Mouse (Mus musculus): ENCODE measurements around the gene Prkar2a. TPM values are rescaled to one million over a fixed set of nuclear protein-coding genes. Genes with fewer than 3 reads are reported as not detected.

Gene Prkar2a
- polyA plus RNA-seq, 1 experiment from 2014 or later = 9.5 TPM

- Histone ChIP-seq H3K27me3 (no peaks in the 10 kb centered on the region), H3K9me3 (replicated peaks) (no peaks in the 10 kb centered on the region), H3K4me1 (replicated peaks) (peaks cover 6% of the 10 kb centered on the region), H3K27ac (no peak overlapping the region), H3K9ac (no peak overlapping the region), H3K36me3 (no peaks in the 10 kb centered on the region), H3K4me3 (replicated peaks) (no peak overlapping the region), H3K4me2 (no peak overlapping the region)
- WGBS (ENCODE audit: insufficient replicate concordance) = 65% methylated on average over 3 of the region's 3 CpGs
- ATAC-seq (ENCODE audit: low read depth) (no peak), DNase-seq (no peak)
These were observed 64.9 kb downstream of the Prkar2a start for GRCm38 (mm10) chr9:108753976-108754375.

DNA sequence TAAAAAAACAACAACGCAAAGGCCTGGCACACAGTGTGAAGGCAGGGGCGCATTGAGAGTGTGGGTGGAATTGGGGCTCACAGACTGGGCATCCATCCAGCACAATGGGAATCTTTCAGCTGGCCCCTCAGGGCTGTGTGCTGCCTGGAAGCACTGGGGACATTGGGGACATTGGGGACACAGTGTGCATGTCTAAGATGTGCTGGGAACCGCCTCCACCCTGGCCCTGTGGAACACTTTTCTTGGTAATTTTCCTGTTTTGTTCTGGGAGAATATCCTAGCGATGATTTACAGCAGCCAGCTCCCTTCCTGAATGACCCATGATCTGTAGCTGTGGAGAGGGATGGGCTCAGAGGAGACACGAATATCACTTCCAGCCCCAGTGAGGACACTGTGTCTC, 65.3 kb downstream of the Prkar2a start:
- Histone ChIP-seq H3K9ac (no peak overlapping the region), H3K27ac (no peak overlapping the region), H3K36me3 (no peaks in the 10 kb centered on the region), H3K27me3 (no peaks in the 10 kb centered on the region), H3K9me3 (replicated peaks) (no peaks in the 10 kb centered on the region), H3K4me3 (replicated peaks) (no peak overlapping the region), H3K4me1 (replicated peaks) (0 out of 2 replicates have a peak, but pooled peaks cover 3% of the 10 kb centered on the region), H3K4me2 (no peak overlapping the region)
- ATAC-seq (ENCODE audit: low read depth) = no peak
- 72% methylated on average over 5 of the region's 5 CpGs for WGBS (ENCODE audit: insufficient replicate concordance)
- no peak for DNase-seq

DNA sequence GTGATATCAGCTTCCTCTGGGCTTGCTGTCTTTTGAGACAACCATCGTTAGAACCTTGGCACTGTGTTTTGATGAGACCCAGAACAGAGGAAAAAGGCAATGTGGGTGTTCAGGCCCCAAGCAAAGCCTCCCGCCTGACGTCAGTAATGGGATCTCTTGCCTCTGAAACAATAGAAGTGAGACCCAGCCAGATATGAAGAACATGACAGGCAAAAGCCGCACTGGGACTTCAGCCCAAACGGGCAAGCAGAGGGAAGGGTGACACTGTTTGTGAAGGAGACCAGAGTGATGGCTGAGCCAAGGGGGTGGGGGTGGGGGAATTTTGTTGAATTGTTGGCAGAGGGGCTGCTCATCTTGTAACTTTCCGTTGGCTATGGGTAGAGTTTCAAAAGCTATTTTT, 68.3 kb downstream of the Prkar2a start:
- H3K27ac ChIP-seq = no peak overlapping the region
- WGBS (ENCODE audit: insufficient replicate concordance) = 58% methylated on average over 6 of the region's 6 CpGs

GRCm38 (mm10) chr9:108759121-108759520, 70.0 kb downstream of the Prkar2a start:
- H3K9me3 ChIP-seq (replicated peaks) = no peaks in the 10 kb centered on the region; the same call in 1 of the 2 replicates
- H3K36me3 ChIP-seq = no peaks in the 10 kb centered on the region
- 91% methylated on average over 20 of the region's 20 CpGs for WGBS (ENCODE audit: insufficient replicate concordance)
- H3K4me1 ChIP-seq (replicated peaks) = no peaks in the 10 kb centered on the region
- no peak overlapping the region for H3K4me3 ChIP-seq (replicated peaks)
- H3K9ac ChIP-seq = no peak overlapping the region
- no peak for DNase-seq
- no peak for ATAC-seq (ENCODE audit: low read depth)
- H3K27ac ChIP-seq = no peak overlapping the region
- no peak overlapping the region for H3K4me2 ChIP-seq
- H3K27me3 ChIP-seq = no peaks in the 10 kb centered on the region

More for the DNA sequence above, 68.3 kb downstream of the Prkar2a start:
- H3K4me2 ChIP-seq = no peak overlapping the region
- DNase-seq (no peak), ATAC-seq (ENCODE audit: low read depth) (no peak)
- no peak overlapping the region for H3K4me3 ChIP-seq (replicated peaks)
- H3K9me3 ChIP-seq (replicated peaks) = no peaks in the 10 kb centered on the region; the same call in 1 of the 2 replicates
- no peaks in the 10 kb centered on the region for H3K27me3 ChIP-seq
- 0 out of 2 replicates have a peak, but pooled peaks cover 3% of the 10 kb centered on the region for H3K4me1 ChIP-seq (replicated peaks)
- H3K9ac ChIP-seq = no peak overlapping the region
- H3K36me3 ChIP-seq = no peaks in the 10 kb centered on the region

GRCm38 (mm10) chr9:108759805-108760204, 70.7 kb downstream of the Prkar2a start:
- no peak overlapping the region for H3K9ac ChIP-seq
- peak; percentile 55 for DNase-seq
- H3K4me1 ChIP-seq (replicated peaks) = peaks cover 1% of the 10 kb centered on the region
- no peaks in the 10 kb centered on the region for H3K36me3 ChIP-seq
- H3K9me3 ChIP-seq (replicated peaks) = no peaks in the 10 kb centered on the region; the same call in 1 of the 2 replicates
- H3K27ac ChIP-seq = no peak overlapping the region
- no peak overlapping the region for H3K4me2 ChIP-seq
- H3K27me3 ChIP-seq = no peaks in the 10 kb centered on the region
- no peak overlapping the region for H3K4me3 ChIP-seq (replicated peaks)
- no peak for ATAC-seq (ENCODE audit: low read depth)
- WGBS (ENCODE audit: insufficient replicate concordance) = 60% methylated on average over 2 of the region's 2 CpGs

DNA sequence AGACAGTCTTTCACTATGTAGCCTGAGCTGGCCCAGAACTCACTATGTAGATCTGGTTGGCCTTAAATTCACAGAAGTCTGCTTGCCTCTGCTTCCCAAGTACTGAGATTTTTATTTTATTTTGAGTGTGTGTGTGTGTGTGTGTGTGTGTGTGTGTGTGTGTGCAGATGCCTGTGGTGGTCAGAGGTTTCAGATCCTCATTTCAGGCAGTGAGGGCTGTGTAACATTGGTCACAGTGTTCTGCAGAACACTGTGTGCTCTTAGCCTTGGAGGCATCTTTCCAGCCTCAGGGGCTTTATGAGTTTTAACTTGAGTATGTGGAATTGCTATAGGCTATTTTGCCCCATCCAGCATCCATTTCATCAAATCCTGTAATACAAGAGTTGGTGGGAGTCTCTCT, 72.4 kb downstream of the Prkar2a start:
- ATAC-seq (ENCODE audit: low read depth) (no peak), DNase-seq (no peak)
- Histone ChIP-seq H3K4me1 (replicated peaks) (peaks cover 7% of the 10 kb centered on the region), H3K9me3 (replicated peaks) (no peaks in the 10 kb centered on the region; the same call in 1 of the 2 replicates), H3K36me3 (no peaks in the 10 kb centered on the region), H3K9ac (no peak overlapping the region), H3K4me2 (no peak overlapping the region), H3K4me3 (replicated peaks) (no peak overlapping the region), H3K27ac (no peak overlapping the region), H3K27me3 (no peaks in the 10 kb centered on the region)

GRCm38 (mm10) chr9:108764971-108765370, 75.9 kb downstream of the Prkar2a start:
- Histone ChIP-seq H3K9me3 (replicated peaks) (no peaks in the 10 kb centered on the region; the same call in 1 of the 2 replicates), H3K4me1 (replicated peaks) (peaks cover 7% of the 10 kb centered on the region), H3K4me2 (no peak overlapping the region), H3K9ac (no peak overlapping the region), H3K4me3 (replicated peaks) (no peak overlapping the region), H3K27ac (no peak overlapping the region), H3K36me3 (no peaks in the 10 kb centered on the region), H3K27me3 (no peaks in the 10 kb centered on the region)
- DNase-seq (no peak), ATAC-seq (ENCODE audit: low read depth) (no peak)
- 43% methylated on average over 10 of the region's 10 CpGs for WGBS (ENCODE audit: insufficient replicate concordance)

GRCm38 (mm10) chr9:108776614-108777013, 87.5 kb downstream of the Prkar2a start:
- WGBS (ENCODE audit: insufficient replicate concordance) = 60% methylated on average over 4 of the region's 4 CpGs
- H3K4me2 ChIP-seq = peak overlapping the region; percentile 30
- ATAC-seq (ENCODE audit: low read depth) = peak; percentile 92

GRCm38 (mm10) chr9:108777276-108777675, 88.2 kb downstream of the Prkar2a start:
- Histone ChIP-seq H3K27me3 (peaks cover 12% of the 10 kb centered on the region), H3K9me3 (replicated peaks) (no peaks in the 10 kb centered on the region), H3K9ac (peak overlapping the region; percentile 19; the same call in 1 of the 2 replicates), H3K4me3 (replicated peaks) (no peak overlapping the region), H3K27ac (no peak overlapping the region), H3K4me1 (replicated peaks) (peaks cover 25% of the 10 kb centered on the region), H3K4me2 (peak overlapping the region; percentile 30), H3K36me3 (no peaks in the 10 kb centered on the region)
- ATAC-seq (ENCODE audit: low read depth) = peak; percentile 42
- DNase-seq = no peak
- 59% methylated on average over 4 of the region's 4 CpGs for WGBS (ENCODE audit: insufficient replicate concordance)

More at GRCm38 (mm10) chr9:108776614-108777013, 87.5 kb downstream of the Prkar2a start:
- H3K27me3 ChIP-seq = peaks cover 14% of the 10 kb centered on the region
- no peaks in the 10 kb centered on the region for H3K9me3 ChIP-seq (replicated peaks)
- peak; percentile 23 for DNase-seq
- H3K36me3 ChIP-seq = no peaks in the 10 kb centered on the region
- no peak overlapping the region for H3K27ac ChIP-seq
- peaks cover 20% of the 10 kb centered on the region for H3K4me1 ChIP-seq (replicated peaks)
- H3K9ac ChIP-seq = peak overlapping the region; percentile 19; the same call in 1 of the 2 replicates
- H3K4me3 ChIP-seq (replicated peaks) = no peak overlapping the region

DNA sequence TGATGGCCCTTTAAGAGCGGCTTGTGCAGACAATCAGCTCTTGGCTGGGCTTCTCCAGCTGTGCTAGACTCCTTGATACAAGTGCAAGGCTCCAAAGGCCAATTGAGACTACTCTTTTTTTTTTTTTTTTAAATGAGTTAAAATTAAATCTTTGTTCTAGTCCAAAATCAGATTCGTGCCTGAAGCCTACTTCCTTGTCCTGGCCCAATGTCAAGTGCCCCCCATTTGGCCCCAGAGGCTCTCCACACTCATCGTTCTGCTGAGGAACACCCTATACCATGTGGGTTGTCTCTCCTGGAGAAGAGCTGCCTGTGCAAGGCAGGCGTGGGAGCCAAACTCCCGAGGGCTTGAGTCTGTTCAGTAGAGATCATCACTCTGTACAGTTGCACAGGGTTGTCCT, 91.8 kb downstream of the Prkar2a start:
- Histone ChIP-seq H3K36me3 (no peaks in the 10 kb centered on the region), H3K4me3 (replicated peaks) (no peak overlapping the region), H3K9ac (no peak overlapping the region), H3K4me1 (replicated peaks) (peaks cover 52% of the 10 kb centered on the region), H3K27me3 (no peaks in the 10 kb centered on the region; the same call in 1 of the 2 replicates), H3K9me3 (replicated peaks) (no peaks in the 10 kb centered on the region), H3K27ac (no peak overlapping the region), H3K4me2 (no peak overlapping the region)
- ATAC-seq (ENCODE audit: low read depth) (no peak), DNase-seq (no peak)
- WGBS (ENCODE audit: insufficient replicate concordance) = 52% methylated on average over 5 of the region's 5 CpGs

- WGBS (ENCODE audit: insufficient replicate concordance) = 54% methylated on average over 4 of the region's 4 CpGs
- ATAC-seq (ENCODE audit: low read depth) (no peak), DNase-seq (no peak)
- Histone ChIP-seq H3K27me3 (no peaks in the 10 kb centered on the region), H3K36me3 (0 out of 2 replicates have a peak, but pooled peaks cover 1% of the 10 kb centered on the region), H3K9ac (no peak overlapping the region), H3K4me3 (replicated peaks) (no peak overlapping the region), H3K27ac (no peak overlapping the region), H3K4me2 (no peak overlapping the region), H3K4me1 (replicated peaks) (peaks cover 51% of the 10 kb centered on the region), H3K9me3 (replicated peaks) (no peaks in the 10 kb centered on the region)
These were observed 92.8 kb downstream of the Prkar2a start for GRCm38 (mm10) chr9:108781891-108782290.

- Histone ChIP-seq H3K9ac (peak overlapping the region; percentile 88), H3K4me2 (peak overlapping the region; percentile 80), H3K4me1 (replicated peaks) (peaks cover 51% of the 10 kb centered on the region), H3K9me3 (replicated peaks) (no peaks in the 10 kb centered on the region), H3K36me3 (0 out of 2 replicates have a peak, but pooled peaks cover 4% of the 10 kb centered on the region), H3K27me3 (no peaks in the 10 kb centered on the region), H3K4me3 (replicated peaks) (peak overlapping the region; percentile 90), H3K27ac (peak overlapping the region; percentile 87; the same call in 1 of the 2 replicates)
- 45% methylated on average over 9 of the region's 9 CpGs for WGBS (ENCODE audit: insufficient replicate concordance)
- DNase-seq (no peak), ATAC-seq (ENCODE audit: low read depth) (no peak; the same call in 1 of the 2 replicates)
These were observed 93.9 kb downstream of the Prkar2a start for GRCm38 (mm10) chr9:108782836-108783547.
